Mouse (Mus musculus) stomach, embryonic 15.5 days (tissue): Measurements from ENCODE around the gene Gbx2. TPM values are rescaled to one million over a fixed set of nuclear protein-coding genes. Genes with fewer than 3 reads are reported as not detected.

Experiments
- ATAC-seq: fragments of 200-750 bp; cut with Nextera tagmentation; 2 replicates; pipeline ENCODE4 v1.8.0; 2017; ENCODE audit warnings: low read depth, moderate number of reproducible peaks, moderate TSS enrichment; ENCODE audit not compliant: insufficient read depth, low FRiP score
- H3K27ac ChIP-seq: fragments of 300-500 bp; sonication (generic); 2 replicates; pipeline ENCODE4 v1.5.1; 2015; ENCODE audit warnings: mild to moderate bottlenecking, inconsistent platforms
- H3K27me3 ChIP-seq: fragments of 300-500 bp; sonication (generic); replicated peaks from 2 replicates; pipeline ENCODE4 v1.6.1; 2015; ENCODE audit warnings: inconsistent platforms
- H3K36me3 ChIP-seq: fragments of 300-500 bp; sonication (generic); 2 replicates; pipeline ENCODE4 v1.6.1; 2015; ENCODE audit warnings: inconsistent platforms
- H3K4me1 ChIP-seq: fragments of 300-500 bp; sonication (generic); 2 replicates; pipeline ENCODE4 v1.6.1; 2015; ENCODE audit warnings: inconsistent platforms
- H3K4me2 ChIP-seq: fragments of 300-500 bp; sonication (generic); 2 replicates; pipeline ENCODE4 v1.6.1; 2015; ENCODE audit warnings: mild to moderate bottlenecking, inconsistent platforms
- H3K4me3 ChIP-seq: fragments of 300-500 bp; sonication (generic); replicated peaks from 2 replicates; pipeline ENCODE4 v1.5.1; 2015; ENCODE audit warnings: inconsistent platforms
- H3K9ac ChIP-seq: fragments of 300-500 bp; sonication (generic); 2 replicates; pipeline ENCODE4 v1.6.1; 2015; ENCODE audit warnings: inconsistent platforms
- H3K9me3 ChIP-seq: fragments of 300-500 bp; sonication (generic); 2 replicates; pipeline ENCODE4 v1.6.1; 2016; ENCODE audit warnings: inconsistent platforms
- WGBS: fragments of 180-500 bp; shearing (Covaris S2); methylation state at CpG from one replicate; pipeline ENCODE4 v1.1.7; 2015; 5-methylcytosine and 5-hydroxymethylcytosine counted together
- polyA plus RNA-seq: library from polyadenylated mRNA; unstranded; fragments of >200 nt; fragmentation: Nextera tagmentation; extraction: Ambion mirVana; gene quantifications from 2 replicates; pipeline ENCODE4 v1.2.1, GENCODE M21; 2015

The Gbx2 gene
- 0.28 and 0.31 TPM in 2 replicates for polyA plus RNA-seq

DNA sequence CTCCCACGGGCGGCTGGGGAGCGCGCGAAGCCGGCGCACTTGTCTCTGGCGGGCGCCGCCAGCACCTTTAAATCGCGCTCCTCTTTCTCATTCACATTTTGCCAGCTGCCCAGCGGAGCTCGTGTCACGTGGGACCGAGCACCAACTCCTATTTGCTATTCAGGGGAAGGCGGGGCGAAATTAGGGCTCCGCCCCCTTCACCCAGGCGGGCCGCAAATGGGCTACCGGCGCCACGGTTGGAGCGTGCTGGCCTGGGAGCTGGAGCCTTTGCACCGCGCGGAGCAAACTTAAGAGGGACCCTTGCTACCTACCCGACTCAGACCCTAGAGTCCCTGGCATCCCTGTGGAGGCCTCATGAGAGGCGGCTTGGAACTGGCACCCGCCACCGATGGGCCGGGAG lies at the start of gene Gbx2:
Gene Gbx2, minus strand, starts transcription at position 60 of the 400 bp plus-strand sequence.
- Histone ChIP-seq H3K27ac (no peak within 1 kb of the TSS), H3K27me3 (peaks cover 96% of the 10 kb centered on the region)

DNA sequence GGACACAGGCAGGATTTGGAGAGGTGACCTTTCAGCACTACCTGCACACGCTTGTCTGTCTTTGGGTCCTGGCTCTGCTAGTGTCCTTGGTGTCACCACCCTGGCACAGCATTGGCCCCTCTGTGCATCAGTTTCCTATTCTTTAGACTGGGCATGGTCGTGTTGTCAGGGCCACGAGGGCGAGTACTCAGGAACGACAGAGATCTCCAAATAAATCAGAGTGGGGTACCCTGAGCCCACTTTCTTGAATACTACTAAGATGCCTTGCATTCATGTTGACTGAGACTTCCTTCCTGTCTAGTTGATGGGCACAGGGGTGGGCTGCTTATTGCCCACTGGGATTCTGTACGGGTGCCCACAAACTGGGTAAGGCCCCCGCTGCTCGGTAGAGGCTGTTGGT lies 46.3 kb upstream of the Gbx2 start:
- no peaks in the 10 kb centered on the region for H3K9me3 ChIP-seq
- WGBS = 89% methylated on average over 8 of the region's 8 CpGs
- no peak for ATAC-seq

More for the DNA sequence above, at the start of gene Gbx2:
- peak; percentile 54 for ATAC-seq
- H3K4me1 ChIP-seq = peaks cover 35% of the 10 kb centered on the region
- WGBS = under 1% methylated on average over 33 of the region's 33 CpGs
- no peaks in the 10 kb centered on the region for H3K36me3 ChIP-seq
- H3K9me3 ChIP-seq = no peaks in the 10 kb centered on the region
- H3K4me3 ChIP-seq = peak within 1 kb of the TSS; percentile 42
- peak within 1 kb of the TSS; percentile 87 for H3K4me2 ChIP-seq
- H3K9ac ChIP-seq = no peak within 1 kb of the TSS

DNA sequence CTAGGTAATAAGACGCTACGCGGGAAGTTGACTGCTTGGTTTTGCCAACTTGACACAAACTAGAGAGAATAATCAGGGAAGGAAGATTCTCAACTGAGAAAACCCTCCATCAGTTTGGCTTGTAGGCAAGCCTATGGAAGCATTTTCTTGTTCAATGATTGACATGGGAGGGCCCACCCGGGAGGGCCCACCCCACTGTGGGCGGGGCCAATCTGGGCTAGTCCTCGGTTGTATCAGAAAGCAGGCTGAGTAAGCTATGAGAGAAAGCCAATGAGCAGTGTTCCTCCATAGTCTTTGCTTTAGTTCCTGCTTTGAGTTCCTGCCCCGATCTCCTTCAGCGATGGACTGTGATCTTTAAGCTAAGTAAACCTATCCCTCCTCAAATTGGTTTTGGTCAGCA lies 45.4 kb upstream of the Gbx2 start:
- no peak for ATAC-seq
- H3K9ac ChIP-seq = no peak overlapping the region
- no peaks in the 10 kb centered on the region for H3K9me3 ChIP-seq
- WGBS = 76% methylated on average over 8 of the region's 8 CpGs
- H3K36me3 ChIP-seq = no peaks in the 10 kb centered on the region
- H3K27me3 ChIP-seq = 0 out of 2 replicates have a peak, but pooled peaks cover 9% of the 10 kb centered on the region
- H3K4me1 ChIP-seq = no peaks in the 10 kb centered on the region
- no peak overlapping the region for H3K27ac ChIP-seq
- no peak overlapping the region for H3K4me3 ChIP-seq
- no peak overlapping the region for H3K4me2 ChIP-seq

More for the DNA sequence above, 46.3 kb upstream of the Gbx2 start:
- Histone ChIP-seq H3K36me3 (no peaks in the 10 kb centered on the region), H3K4me2 (no peak overlapping the region), H3K4me3 (no peak overlapping the region), H3K27ac (no peak overlapping the region), H3K4me1 (no peaks in the 10 kb centered on the region), H3K9ac (no peak overlapping the region), H3K27me3 (0 out of 2 replicates have a peak, but pooled peaks cover under 1% of the 10 kb centered on the region)

DNA sequence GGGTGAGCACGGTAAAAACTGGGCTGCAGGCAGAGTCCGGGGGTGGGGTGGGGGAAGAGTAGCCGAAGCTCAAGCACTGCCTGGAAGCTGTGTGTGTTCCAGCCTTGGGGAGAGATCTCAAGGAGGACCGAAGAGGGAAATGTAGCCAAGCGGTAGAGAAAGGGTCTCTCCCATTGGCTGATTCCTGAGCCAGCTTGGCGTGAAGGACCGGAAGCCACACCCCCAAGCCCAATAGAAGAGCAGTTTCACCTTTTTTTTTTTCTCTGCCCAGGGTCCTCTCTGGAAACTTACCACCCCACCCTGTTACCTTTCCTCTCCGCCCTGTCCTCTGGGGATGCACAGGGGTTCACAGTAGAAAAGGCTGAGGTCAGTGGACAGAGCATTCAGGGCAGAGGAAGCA lies 43.6 kb upstream of the Gbx2 start:
- no peak overlapping the region for H3K27ac ChIP-seq
- H3K4me3 ChIP-seq = no peak overlapping the region
- no peak overlapping the region for H3K9ac ChIP-seq
- H3K36me3 ChIP-seq = no peaks in the 10 kb centered on the region
- H3K9me3 ChIP-seq = no peaks in the 10 kb centered on the region
- H3K4me1 ChIP-seq = no peaks in the 10 kb centered on the region
- 76% methylated on average over 8 of the region's 8 CpGs for WGBS
- no peak overlapping the region for H3K4me2 ChIP-seq
- ATAC-seq = no peak
- H3K27me3 ChIP-seq = peaks cover 27% of the 10 kb centered on the region

DNA sequence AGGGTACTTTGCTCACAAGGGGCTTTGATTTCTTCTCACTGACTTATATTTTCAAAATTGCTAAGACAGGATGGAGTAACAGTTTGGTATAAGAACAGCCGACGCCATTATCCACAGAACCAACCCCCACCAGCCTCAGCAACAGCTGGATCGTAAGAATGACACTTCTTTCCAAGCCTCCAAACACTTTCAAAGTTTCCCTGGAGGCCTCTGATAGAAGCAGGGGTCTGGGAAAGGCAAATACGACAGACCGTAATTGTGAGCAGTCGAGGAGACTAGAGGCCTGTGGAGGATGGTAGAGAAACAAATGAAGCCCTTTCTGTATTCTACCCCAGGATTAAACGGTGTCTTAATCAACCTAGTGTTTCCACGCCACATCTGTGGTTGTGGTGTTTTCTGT lies 40.9 kb upstream of the Gbx2 start:
- peaks cover 52% of the 10 kb centered on the region for H3K27me3 ChIP-seq
- ATAC-seq = no peak
- no peaks in the 10 kb centered on the region for H3K9me3 ChIP-seq

DNA sequence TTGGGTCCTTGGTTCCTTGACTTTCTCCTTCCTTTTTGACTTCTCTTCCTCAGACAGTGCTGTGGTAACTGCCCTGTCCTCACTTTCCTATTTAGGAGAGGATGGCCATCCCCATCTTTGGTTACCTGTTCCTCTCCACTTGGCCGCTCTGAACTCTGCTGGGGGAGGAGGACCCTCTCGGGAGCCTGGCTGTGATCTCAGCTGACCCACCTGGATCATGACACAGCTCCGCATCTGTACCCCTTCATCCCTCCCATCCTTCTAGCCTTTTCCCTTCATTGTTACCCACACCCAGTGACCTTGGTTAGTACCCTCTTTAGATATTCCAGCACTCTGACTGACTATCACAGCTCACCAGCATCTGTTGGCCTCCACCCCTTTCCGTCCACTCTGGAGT lies 38.7 kb upstream of the Gbx2 start:
- Histone ChIP-seq H3K4me2 (no peak overlapping the region), H3K27ac (no peak overlapping the region), H3K9me3 (no peaks in the 10 kb centered on the region), H3K27me3 (peaks cover 52% of the 10 kb centered on the region), H3K4me3 (no peak overlapping the region), H3K4me1 (0 out of 2 replicates have a peak, but pooled peaks cover 4% of the 10 kb centered on the region), H3K36me3 (no peaks in the 10 kb centered on the region), H3K9ac (no peak overlapping the region)
- ATAC-seq = no peak
- WGBS = 81% methylated on average over 4 of the region's 4 CpGs

More for the DNA sequence above, 40.9 kb upstream of the Gbx2 start:
- Histone ChIP-seq H3K36me3 (no peaks in the 10 kb centered on the region), H3K4me3 (no peak overlapping the region), H3K9ac (no peak overlapping the region), H3K4me2 (no peak overlapping the region), H3K27ac (no peak overlapping the region), H3K4me1 (0 out of 2 replicates have a peak, but pooled peaks cover 4% of the 10 kb centered on the region)
- WGBS = 39% methylated on average over 8 of the region's 8 CpGs

DNA sequence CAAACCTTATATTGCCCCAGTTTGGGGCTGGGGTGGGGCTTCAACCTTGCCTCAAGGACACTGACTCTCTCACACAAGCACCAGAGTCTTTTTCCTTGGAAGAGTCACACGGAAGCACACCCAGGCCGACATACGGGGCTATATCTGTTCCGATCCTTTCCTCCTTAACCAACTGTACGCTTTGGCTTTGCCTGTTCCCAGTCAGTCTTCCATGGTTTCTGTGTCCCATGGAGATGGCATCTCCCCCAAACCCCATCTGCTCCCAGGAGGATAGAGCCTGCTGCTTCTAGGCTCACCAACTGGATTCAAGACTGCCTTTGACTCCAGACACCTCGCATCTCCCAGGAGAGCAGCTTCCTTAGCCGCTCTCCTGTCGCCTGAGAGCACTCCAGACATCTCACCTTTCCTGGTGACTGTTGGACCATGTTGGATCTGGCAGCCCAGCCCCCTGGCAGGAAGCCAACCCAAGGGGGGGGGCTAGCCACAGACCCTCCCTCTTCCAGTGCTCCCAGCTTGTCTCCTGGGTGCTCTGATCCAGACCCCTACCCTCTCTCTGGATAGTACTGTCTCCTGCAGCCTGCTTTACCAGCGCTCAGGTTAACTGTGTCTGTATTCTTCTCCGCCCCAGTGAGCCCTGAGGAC lies 38.2 kb upstream of the Gbx2 start:
- H3K27me3 ChIP-seq = peaks cover 52% of the 10 kb centered on the region
- H3K27ac ChIP-seq = no peak overlapping the region
- 0 out of 2 replicates have a peak, but pooled peaks cover 4% of the 10 kb centered on the region for H3K4me1 ChIP-seq
- no peaks in the 10 kb centered on the region for H3K9me3 ChIP-seq
- no peak for ATAC-seq
- no peaks in the 10 kb centered on the region for H3K36me3 ChIP-seq
- no peak overlapping the region for H3K9ac ChIP-seq
- 51% methylated on average over 10 of the region's 10 CpGs for WGBS
- H3K4me3 ChIP-seq = no peak overlapping the region
- H3K4me2 ChIP-seq = peak overlapping the region; percentile 97; the same call in 1 of the 2 replicates

DNA sequence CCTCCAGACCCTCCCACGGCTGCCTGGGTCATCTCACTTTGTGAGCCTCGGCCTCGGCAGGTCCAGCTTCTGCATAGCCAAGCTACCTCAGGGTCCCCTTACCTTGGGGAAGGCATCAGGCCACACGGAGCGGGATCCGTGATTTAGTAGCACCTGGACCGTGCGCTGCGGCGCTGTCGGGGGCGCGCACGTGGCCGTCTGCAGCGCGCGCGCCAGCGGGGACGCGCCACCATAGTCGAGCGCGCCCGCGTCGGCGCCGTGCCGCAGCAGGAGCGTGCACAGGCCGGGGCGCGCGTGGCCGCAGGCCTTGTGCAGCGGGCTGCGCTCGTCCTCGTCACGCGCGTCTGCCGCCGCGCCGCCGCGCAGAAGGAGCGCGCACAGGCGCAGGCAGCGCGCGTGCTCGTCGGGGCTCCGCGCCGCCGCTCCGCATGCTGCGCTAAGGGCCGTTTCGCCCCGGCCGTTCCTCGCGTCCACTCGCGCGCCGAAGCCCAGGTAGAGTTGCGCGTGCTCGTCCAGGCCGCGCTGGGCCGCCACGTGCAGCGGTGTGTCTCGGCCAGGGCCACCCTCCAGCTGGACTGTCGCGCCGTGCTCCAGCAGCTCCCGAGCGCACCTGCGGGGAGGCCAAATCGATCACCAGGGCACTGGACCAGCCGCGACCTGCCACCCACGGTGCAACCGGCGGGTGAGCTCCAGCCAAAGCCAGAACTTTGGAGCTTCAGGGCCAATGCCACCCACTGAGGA lies 37.3 kb upstream of the Gbx2 start:
- Histone ChIP-seq H3K9ac (0 out of 2 replicates have a peak overlapping the region, but pooled peaks have one; percentile 22), H3K4me1 (0 out of 2 replicates have a peak, but pooled peaks cover 4% of the 10 kb centered on the region), H3K27me3 (peaks cover 52% of the 10 kb centered on the region), H3K27ac (no peak overlapping the region), H3K36me3 (no peaks in the 10 kb centered on the region), H3K9me3 (no peaks in the 10 kb centered on the region), H3K4me3 (peak overlapping the region; percentile 60), H3K4me2 (peak overlapping the region; percentile 97)
- ATAC-seq = no peak; the same call in 1 of the 2 replicates
- under 1% methylated on average over 94 of the region's 95 CpGs for WGBS

DNA sequence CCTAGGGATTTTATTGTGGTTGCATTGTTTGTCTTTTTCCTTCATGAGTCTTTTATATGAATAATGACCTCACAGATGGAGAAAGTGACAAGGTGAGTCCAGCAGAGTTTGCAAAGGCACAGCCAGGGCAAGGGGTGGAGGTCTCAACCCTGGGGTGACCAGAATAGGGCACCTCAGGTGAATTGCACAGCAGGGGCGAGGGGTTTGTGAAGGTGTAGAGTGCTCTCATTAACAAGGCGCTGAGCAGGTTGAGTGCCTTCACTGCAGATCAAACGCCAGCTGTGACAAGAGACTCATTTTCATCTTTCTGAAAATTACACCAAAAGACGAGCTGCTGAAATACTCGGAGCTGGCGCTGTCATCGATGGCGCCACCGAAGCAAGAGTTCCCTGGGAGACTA lies 36.6 kb upstream of the Gbx2 start:
- 0 out of 2 replicates have a peak, but pooled peaks cover 4% of the 10 kb centered on the region for H3K4me1 ChIP-seq
- H3K9ac ChIP-seq = no peak overlapping the region
- H3K27ac ChIP-seq = no peak overlapping the region
- peaks cover 53% of the 10 kb centered on the region for H3K27me3 ChIP-seq
- H3K4me3 ChIP-seq = no peak overlapping the region
- peak overlapping the region; percentile 97 for H3K4me2 ChIP-seq
- WGBS = 16% methylated on average over 9 of the region's 9 CpGs
- no peaks in the 10 kb centered on the region for H3K36me3 ChIP-seq
- H3K9me3 ChIP-seq = no peaks in the 10 kb centered on the region
- no peak for ATAC-seq

DNA sequence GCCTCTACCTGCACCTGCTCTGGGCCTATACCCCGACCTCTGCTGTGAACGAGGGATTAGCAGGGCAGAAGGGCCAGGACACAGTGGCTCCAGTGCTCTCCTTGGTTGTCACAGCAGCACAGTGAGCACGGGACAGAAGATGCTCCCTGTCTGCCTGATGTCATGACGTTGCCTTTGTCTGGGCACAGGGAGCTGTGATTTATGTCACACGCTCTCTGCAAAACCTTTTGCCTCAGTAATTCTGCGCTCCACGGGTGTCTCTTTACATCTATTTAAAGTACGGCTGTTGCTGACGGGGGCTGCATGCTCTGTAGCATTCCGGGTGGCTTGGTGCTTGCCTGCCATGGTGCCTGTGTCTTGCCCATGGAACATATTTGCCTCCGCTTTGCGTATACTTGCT lies 33.4 kb upstream of the Gbx2 start:
- peaks cover 30% of the 10 kb centered on the region for H3K27me3 ChIP-seq
- WGBS = 71% methylated on average over 12 of the region's 12 CpGs

DNA sequence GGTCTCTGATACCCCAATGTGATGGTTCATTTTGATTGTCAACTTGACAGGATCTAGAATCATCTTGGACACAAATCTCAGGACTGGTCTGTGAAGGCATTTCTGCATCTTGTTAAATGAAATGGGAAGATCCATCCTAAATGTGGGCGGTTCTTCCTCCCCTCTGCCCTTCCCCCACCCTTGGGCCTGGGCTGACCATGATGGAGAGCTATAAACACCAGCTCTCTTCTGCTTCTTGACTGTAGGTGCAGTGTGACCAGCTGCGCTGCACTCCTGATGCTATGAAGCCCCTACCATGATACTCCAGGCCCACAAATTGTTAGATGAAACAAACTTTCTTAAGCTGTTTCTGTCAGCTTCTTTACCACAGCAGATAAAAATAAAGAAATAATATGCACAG lies 32.3 kb upstream of the Gbx2 start:
- H3K4me2 ChIP-seq = no peak overlapping the region
- H3K9ac ChIP-seq = no peak overlapping the region
- H3K4me3 ChIP-seq = no peak overlapping the region
- H3K9me3 ChIP-seq = no peaks in the 10 kb centered on the region
- ATAC-seq = no peak
- peaks cover 18% of the 10 kb centered on the region for H3K27me3 ChIP-seq
- 0 out of 2 replicates have a peak, but pooled peaks cover under 1% of the 10 kb centered on the region for H3K4me1 ChIP-seq
- H3K36me3 ChIP-seq = no peaks in the 10 kb centered on the region
- no peak overlapping the region for H3K27ac ChIP-seq
- 75% methylated on average over 2 of the region's 2 CpGs for WGBS

More for the DNA sequence above, 33.4 kb upstream of the Gbx2 start:
- no peaks in the 10 kb centered on the region for H3K36me3 ChIP-seq
- no peak overlapping the region for H3K4me2 ChIP-seq
- no peak overlapping the region for H3K4me3 ChIP-seq
- H3K9me3 ChIP-seq = no peaks in the 10 kb centered on the region
- H3K9ac ChIP-seq = no peak overlapping the region
- no peak overlapping the region for H3K27ac ChIP-seq
- no peak for ATAC-seq
- 0 out of 2 replicates have a peak, but pooled peaks cover 4% of the 10 kb centered on the region for H3K4me1 ChIP-seq

DNA sequence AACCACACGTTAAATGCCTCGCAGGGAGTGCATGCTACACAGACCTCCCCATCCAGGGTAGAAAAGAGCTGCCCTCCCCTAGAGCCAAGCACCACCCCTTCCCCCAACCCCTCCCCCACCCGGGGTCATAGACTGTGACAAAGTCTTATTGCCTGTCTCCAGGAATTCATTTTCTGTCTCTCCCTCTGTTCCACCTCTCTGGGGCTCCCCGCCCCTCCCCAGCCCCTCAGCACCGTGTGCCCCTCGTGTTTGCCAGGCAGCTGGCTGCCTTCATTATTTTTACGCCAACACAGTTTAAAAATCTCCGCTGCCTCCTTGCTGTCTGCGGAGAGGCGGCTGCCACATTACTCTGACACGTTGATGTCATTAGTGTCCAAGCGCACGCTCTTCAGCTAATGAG lies 31.1 kb upstream of the Gbx2 start:
- H3K9ac ChIP-seq = no peak overlapping the region
- H3K27ac ChIP-seq = no peak overlapping the region
- no peaks in the 10 kb centered on the region for H3K4me1 ChIP-seq
- H3K36me3 ChIP-seq = no peaks in the 10 kb centered on the region
- no peak for ATAC-seq
- H3K9me3 ChIP-seq = no peaks in the 10 kb centered on the region
- no peak overlapping the region for H3K4me2 ChIP-seq
- WGBS = 26% methylated on average over 13 of the region's 13 CpGs
- H3K4me3 ChIP-seq = no peak overlapping the region
- peaks cover 6% of the 10 kb centered on the region for H3K27me3 ChIP-seq
